Mouse (Mus musculus): ENCODE measurements at regions not wholly inside any gene's neighbourhood (a gene's known extent, or its start where the extent isn't known, plus 50 kb on each side); places are given as distances from the start of the nearest gene placed in this dataset.

DNA sequence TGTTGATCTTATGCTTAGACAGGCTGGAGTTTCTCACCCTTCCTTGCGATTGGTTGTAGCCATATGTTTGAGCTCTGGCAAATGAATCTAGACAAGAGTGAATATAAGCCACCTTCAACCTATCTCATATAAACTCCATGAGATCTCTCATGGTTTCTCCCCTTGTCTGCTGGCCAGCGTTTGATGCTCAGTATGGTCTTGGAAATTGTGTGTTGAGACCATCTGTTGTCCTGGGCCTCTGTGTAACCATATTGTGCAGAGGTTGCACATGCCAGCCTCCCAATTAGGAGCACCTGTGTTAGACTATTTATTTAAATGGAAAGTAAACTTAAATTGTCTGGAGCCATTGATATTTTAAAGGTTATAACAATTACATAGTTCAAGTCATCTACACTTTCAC lies 301.5 kb upstream of the 5930422O12Rik start:
- no peak for DNase-seq (ENCODE audit: low spot score)
- Histone ChIP-seq H3K27ac (replicated peaks; ENCODE audit: low read depth, low read length) (no peak overlapping the region), H3K9me3 (ENCODE audit: control insufficient read depth, low read length) (no peaks in the 10 kb centered on the region), H3K36me3 (ENCODE audit: control insufficient read depth, insufficient read depth, low read length) (no peaks in the 10 kb centered on the region), H3K4me1 (ENCODE audit: control insufficient read depth, insufficient read depth, low read length) (no peaks in the 10 kb centered on the region), H3K4me3 (ENCODE audit: low read depth, low read length) (no peak overlapping the region), H3K27me3 (ENCODE audit: control insufficient read depth, insufficient read depth, low read length) (no peaks in the 10 kb centered on the region), H3K9ac (ENCODE audit: low read length) (no peak overlapping the region), H3K4me2 (ENCODE audit: low read depth, severe bottlenecking) (no peak overlapping the region)
- ATAC-seq (ENCODE audit: insufficient number of reproducible peaks, low FRiP score, low TSS enrichment, low read depth) = no peak
- 85% methylated on average over 2 of the region's 2 CpGs for WGBS

DNA sequence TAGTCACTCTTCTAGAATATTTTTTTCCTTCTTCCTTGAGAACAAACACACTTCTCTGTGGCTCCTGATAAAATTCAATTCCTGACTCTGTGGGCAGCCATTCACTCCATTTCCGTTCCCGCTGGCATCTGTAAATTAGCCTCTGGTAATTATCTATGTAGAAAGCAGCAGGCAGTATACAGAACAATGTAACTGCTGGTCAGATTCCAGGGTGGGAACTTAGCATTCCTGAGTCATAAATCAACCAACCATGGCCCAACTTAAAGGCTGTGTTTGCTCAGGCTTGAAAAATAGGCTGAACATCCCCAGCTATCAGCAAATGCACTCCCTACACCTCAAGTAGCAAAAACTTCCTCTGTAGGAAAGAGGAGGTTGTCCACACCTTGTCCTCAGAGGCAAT lies 289.6 kb upstream of the 5930422O12Rik start:
- Histone ChIP-seq H3K9me3 (ENCODE audit: control insufficient read depth, low read length) (no peaks in the 10 kb centered on the region), H3K27ac (replicated peaks; ENCODE audit: low read depth, low read length) (no peak overlapping the region), H3K27me3 (ENCODE audit: control insufficient read depth, insufficient read depth, low read length) (no peaks in the 10 kb centered on the region), H3K9ac (ENCODE audit: low read length) (no peak overlapping the region), H3K4me3 (ENCODE audit: low read depth, low read length) (no peak overlapping the region), H3K4me2 (ENCODE audit: low read depth, severe bottlenecking) (no peak overlapping the region), H3K4me1 (ENCODE audit: control insufficient read depth, insufficient read depth, low read length) (no peaks in the 10 kb centered on the region), H3K36me3 (ENCODE audit: control insufficient read depth, insufficient read depth, low read length) (no peaks in the 10 kb centered on the region)
- WGBS = 21% methylated on average over 2 of the region's 2 CpGs
- no peak for ATAC-seq (ENCODE audit: insufficient number of reproducible peaks, low FRiP score, low TSS enrichment, low read depth)
- DNase-seq (ENCODE audit: low spot score) = no peak

DNA sequence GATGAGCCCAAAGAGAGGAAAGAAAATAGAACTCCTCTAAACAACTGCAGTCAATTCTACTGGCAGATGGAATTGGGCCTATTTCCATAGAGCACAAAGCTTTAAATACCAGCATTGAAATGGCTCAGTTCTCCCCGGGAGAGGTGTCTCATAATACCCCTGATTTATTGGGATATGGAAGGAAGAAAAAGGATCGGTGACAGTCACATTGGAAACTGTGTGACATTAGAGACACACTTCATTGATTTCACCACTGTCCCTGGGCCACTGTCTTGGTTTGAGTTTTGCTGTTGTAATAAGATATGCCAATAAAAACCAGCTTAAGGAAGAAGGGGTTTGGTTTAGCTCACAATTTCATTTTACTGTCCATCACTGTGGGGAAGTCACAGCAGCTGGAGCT lies 288.7 kb upstream of the 5930422O12Rik start:
- H3K9ac ChIP-seq (ENCODE audit: low read length) = no peak overlapping the region
- H3K4me2 ChIP-seq (ENCODE audit: low read depth, severe bottlenecking) = no peak overlapping the region
- H3K27ac ChIP-seq (replicated peaks; ENCODE audit: low read depth, low read length) = no peak overlapping the region
- ATAC-seq (ENCODE audit: insufficient number of reproducible peaks, low FRiP score, low TSS enrichment, low read depth) (no peak), DNase-seq (ENCODE audit: low spot score) (no peak)
- 75% methylated on average over 2 of the region's 2 CpGs for WGBS
- H3K36me3 ChIP-seq (ENCODE audit: control insufficient read depth, insufficient read depth, low read length) = no peaks in the 10 kb centered on the region
- no peaks in the 10 kb centered on the region for H3K9me3 ChIP-seq (ENCODE audit: control insufficient read depth, low read length)
- H3K4me3 ChIP-seq (ENCODE audit: low read depth, low read length) = no peak overlapping the region
- no peaks in the 10 kb centered on the region for H3K27me3 ChIP-seq (ENCODE audit: control insufficient read depth, insufficient read depth, low read length)
- H3K4me1 ChIP-seq (ENCODE audit: control insufficient read depth, insufficient read depth, low read length) = no peaks in the 10 kb centered on the region

DNA sequence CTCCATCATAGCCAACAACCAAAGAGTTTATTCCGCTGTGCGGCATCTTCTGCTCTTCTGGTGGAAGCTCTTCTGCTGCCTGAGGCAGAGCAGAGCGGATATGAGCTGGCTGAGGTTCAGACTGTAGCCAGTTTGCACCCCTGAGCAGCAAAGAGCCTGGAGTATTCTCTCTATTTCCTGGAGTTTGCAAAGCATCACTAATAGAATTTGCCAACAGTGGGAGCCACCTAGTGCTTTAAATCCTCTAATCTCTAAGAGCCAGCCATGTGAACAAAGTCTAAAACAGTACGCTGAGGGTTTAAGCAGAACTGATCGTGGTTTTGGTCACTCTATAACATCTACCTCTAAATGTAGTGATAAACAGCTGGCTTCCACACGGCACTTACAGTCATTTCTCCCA lies 250.9 kb upstream of the 5930422O12Rik start:
- H3K9ac ChIP-seq (ENCODE audit: low read length) = no peak overlapping the region
- no peak overlapping the region for H3K27ac ChIP-seq (replicated peaks; ENCODE audit: low read depth, low read length)
- no peak for DNase-seq (ENCODE audit: low spot score)
- no peaks in the 10 kb centered on the region for H3K27me3 ChIP-seq (ENCODE audit: control insufficient read depth, insufficient read depth, low read length)
- ATAC-seq (ENCODE audit: insufficient number of reproducible peaks, low FRiP score, low TSS enrichment, low read depth) = no peak
- 92% methylated on average over 6 of the region's 6 CpGs for WGBS
- no peaks in the 10 kb centered on the region for H3K9me3 ChIP-seq (ENCODE audit: control insufficient read depth, low read length)
- no peak overlapping the region for H3K4me2 ChIP-seq (ENCODE audit: low read depth, severe bottlenecking)
- no peak overlapping the region for H3K4me3 ChIP-seq (ENCODE audit: low read depth, low read length)
- no peaks in the 10 kb centered on the region for H3K36me3 ChIP-seq (ENCODE audit: control insufficient read depth, insufficient read depth, low read length)
- no peaks in the 10 kb centered on the region for H3K4me1 ChIP-seq (ENCODE audit: control insufficient read depth, insufficient read depth, low read length)

DNA sequence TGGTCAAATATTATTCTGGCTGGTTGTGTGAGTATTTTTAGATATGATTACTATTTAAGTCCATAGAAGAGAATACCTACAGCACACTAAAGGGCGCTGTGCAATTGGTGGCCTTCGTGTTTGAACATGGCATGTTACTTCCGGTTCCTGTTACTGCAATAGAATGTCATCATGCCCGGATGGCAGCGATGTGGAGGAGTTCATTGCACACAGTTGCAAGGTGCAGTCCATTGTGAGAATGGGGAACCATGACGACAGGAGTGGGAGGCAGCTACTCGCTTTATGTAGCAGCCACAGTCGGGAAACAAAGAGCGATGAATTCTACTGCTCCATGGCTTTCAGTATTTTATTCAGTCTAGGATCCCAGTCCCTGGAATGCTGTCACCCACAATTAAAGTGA lies 245.5 kb upstream of the 5930422O12Rik start:
- 87% methylated on average over 9 of the region's 9 CpGs for WGBS
- no peak for ATAC-seq (ENCODE audit: insufficient number of reproducible peaks, low FRiP score, low TSS enrichment, low read depth)
- no peaks in the 10 kb centered on the region for H3K27me3 ChIP-seq (ENCODE audit: control insufficient read depth, insufficient read depth, low read length)

More for the DNA sequence above, 245.5 kb upstream of the 5930422O12Rik start:
- H3K4me2 ChIP-seq (ENCODE audit: low read depth, severe bottlenecking) = no peak overlapping the region
- H3K4me3 ChIP-seq (ENCODE audit: low read depth, low read length) = no peak overlapping the region
- H3K9me3 ChIP-seq (ENCODE audit: control insufficient read depth, low read length) = no peaks in the 10 kb centered on the region
- no peak overlapping the region for H3K27ac ChIP-seq (replicated peaks; ENCODE audit: low read depth, low read length)
- no peaks in the 10 kb centered on the region for H3K36me3 ChIP-seq (ENCODE audit: control insufficient read depth, insufficient read depth, low read length)
- no peaks in the 10 kb centered on the region for H3K4me1 ChIP-seq (ENCODE audit: control insufficient read depth, insufficient read depth, low read length)
- no peak for DNase-seq (ENCODE audit: low spot score)
- no peak overlapping the region for H3K9ac ChIP-seq (ENCODE audit: low read length)
